Mouse (Mus musculus) left cerebral cortex, adult 9 months (tissue): ENCODE data around the gene Vamp1.

Experiments used
- DNase-seq, 2 experiments: peaks; one replicate each; pipeline ENCODE4 v3.0.0; 2022; ENCODE audit warnings: low spot score in 2 of 2

Vamp1 gene

GRCm38 (mm10) chr6:125215148-125215954 is at the start of gene Vamp1:
TSS of gene Vamp1 (plus strand) at chr6:125215551.
- DNase-seq, result peak; percentile 97

- DNase-seq, result peak in 1 of 2 experiments; percentile 61
These were observed 49.1 kb upstream of the Vamp1 start, which contains the start of gene Gapdh for GRCm38 (mm10) chr6:125166051-125166751. TSS of gene Gapdh (minus strand) at chr6:125166467.

- peak in 1 of 2 experiments; percentile 60 for DNase-seq
These were observed 48.3 kb upstream of the Vamp1 start for GRCm38 (mm10) chr6:125166861-125167650.

- DNase-seq, result no peak
These were observed 47.3 kb upstream of the Vamp1 start for GRCm38 (mm10) chr6:125168086-125168485.

GRCm38 (mm10) chr6:125170194-125170593 is 45.2 kb upstream of the Vamp1 start:
- no peak for DNase-seq

GRCm38 (mm10) chr6:125172474-125172873 is 42.9 kb upstream of the Vamp1 start:
- no peak for DNase-seq

GRCm38 (mm10) chr6:125173256-125173655 is 42.1 kb upstream of the Vamp1 start:
- DNase-seq, result no peak

GRCm38 (mm10) chr6:125175469-125175868 is 39.9 kb upstream of the Vamp1 start:
- no peak for DNase-seq

GRCm38 (mm10) chr6:125179601-125180000 is 35.8 kb upstream of the Vamp1 start:
- DNase-seq, result no peak

GRCm38 (mm10) chr6:125182133-125182532 is 33.2 kb upstream of the Vamp1 start:
- DNase-seq, result no peak

- no peak for DNase-seq
These were observed 29.1 kb upstream of the Vamp1 start for GRCm38 (mm10) chr6:125186203-125186602.

- DNase-seq, result no peak
These were observed 24.5 kb upstream of the Vamp1 start for GRCm38 (mm10) chr6:125190816-125191215.

- DNase-seq, result peak; percentile 91 to 97
These were observed 23.9 kb upstream of the Vamp1 start, which contains the start of the genes Ncapd2 and Mrpl51 for GRCm38 (mm10) chr6:125191332-125192015. TSS of gene Ncapd2 (minus strand) at chr6:125191701. TSS of gene Mrpl51 (plus strand) at chr6:125191801.

GRCm38 (mm10) chr6:125192016-125192714 is 23.2 kb upstream of the Vamp1 start:
- DNase-seq, result peak; percentile 83 to 93

GRCm38 (mm10) chr6:125192841-125193240 is 22.5 kb upstream of the Vamp1 start:
- DNase-seq, result no peak

- DNase-seq, result no peak
These were observed 22.0 kb upstream of the Vamp1 start for GRCm38 (mm10) chr6:125193390-125193789.

- DNase-seq, result no peak
These were observed 19.7 kb upstream of the Vamp1 start for GRCm38 (mm10) chr6:125195541-125196075.

GRCm38 (mm10) chr6:125196301-125196700 is 19.1 kb upstream of the Vamp1 start:
- no peak for DNase-seq

- DNase-seq, result no peak
These were observed 18.2 kb upstream of the Vamp1 start for GRCm38 (mm10) chr6:125197166-125197565.

GRCm38 (mm10) chr6:125210436-125210835 is 4.9 kb upstream of the Vamp1 start:
- no peak for DNase-seq
